Mouse (Mus musculus): ENCODE measurements at regions not wholly inside any gene's neighbourhood (a gene's known extent, or its start where the extent isn't known, plus 50 kb on each side); places are given as distances from the start of the nearest gene placed in this dataset.

GRCm38 (mm10) chr8:4436546-4436945, 56.3 kb upstream of the Cers4 start:
- TF ChIP-seq POLR2A (IDR thresholded peaks at IDR 0.05; ENCODE audit: control insufficient read depth, low read depth, low read length), result no peak
- TF ChIP-seq CTCF (IDR thresholded peaks at IDR 0.05; ENCODE audit: control insufficient read depth, insufficient read depth, insufficient replicate concordance, low read depth, low read length), result no peak

Data from testis, adult 2 months (tissue).